Mouse (Mus musculus) C2C12 (cell line): ENCODE results near the gene Tspan8. TPM values are rescaled to one million over a fixed set of nuclear protein-coding genes. Genes with fewer than 3 reads are reported as not detected.

Source experiments
- H3K27me3 ChIP-seq: one replicate; pipeline ENCODE4 v1.6.1; 2011; ENCODE audit not compliant: control insufficient read depth, insufficient read depth, insufficient read length
- H3K36me3 ChIP-seq: one replicate; pipeline ENCODE4 v1.6.1; 2011; ENCODE audit not compliant: control insufficient read depth, insufficient read depth
- H3K4me3 ChIP-seq: one replicate; pipeline ENCODE4 v1.5.1; 2011; ENCODE audit warnings: mild to moderate bottlenecking, control low read depth; ENCODE audit not compliant: poor library complexity, insufficient read depth, severe bottlenecking
- H3K79me2 ChIP-seq: one replicate; pipeline ENCODE4 v1.6.1; 2011; ENCODE audit not compliant: control insufficient read depth, insufficient read depth
- H3K79me3 ChIP-seq: one replicate; pipeline ENCODE4 v1.6.1; 2011; ENCODE audit warnings: low read depth, control low read depth
- H3ac ChIP-seq: one replicate; pipeline ENCODE3; 2011; ENCODE audit warnings: low read depth; ENCODE audit not compliant: control insufficient read depth, insufficient read length
- CEBPB ChIP-seq: IDR thresholded peaks from one replicate; pipeline ENCODE4 v1.6.1; 2011; ENCODE audit warnings: low read depth, mild to moderate bottlenecking, control low read depth, moderate library complexity
- CTCF ChIP-seq: IDR thresholded peaks from one replicate; pipeline ENCODE4 v1.5.1; 2011; ENCODE audit not compliant: control insufficient read depth, insufficient read depth, insufficient read length
- FOSL1 ChIP-seq: IDR thresholded peaks from one replicate; pipeline ENCODE4 v1.8.0; 2011; ENCODE audit warnings: mild to moderate bottlenecking, low read length; ENCODE audit not compliant: poor library complexity, insufficient read depth, severe bottlenecking
- MAX ChIP-seq: IDR thresholded peaks from one replicate; pipeline ENCODE4 v1.6.1; 2011; ENCODE audit warnings: mild to moderate bottlenecking, control low read depth
- MYOD1 ChIP-seq: IDR thresholded peaks from one replicate; pipeline ENCODE4 v1.6.1; 2011; ENCODE audit warnings: low read depth; ENCODE audit not compliant: control insufficient read depth, insufficient read length
- MYOG ChIP-seq: IDR thresholded peaks from one replicate; pipeline ENCODE4 v1.6.1; 2011; ENCODE audit not compliant: control insufficient read depth, insufficient read length; ENCODE audit errors: extremely low read depth
- USF1 ChIP-seq: IDR thresholded peaks from one replicate; pipeline ENCODE4 v1.6.1; 2011; ENCODE audit warnings: low read depth, mild to moderate bottlenecking, control low read depth, moderate library complexity
- long read RNA-seq, 2 experiments: library from polyadenylated mRNA; unstranded; transcript quantifications; one replicate each; pipeline ENCODE4 v2.0.0; 2019 to 2020
- polyA plus RNA-seq: library from polyadenylated mRNA; unstranded; fragments of >200 nt; fragmentation: generic; extraction: Trizol; gene quantifications from one replicate; pipeline ENCODE4 v1.2.1, GENCODE M21; 2012; ENCODE audit warnings: missing spikeins

Tspan8 gene
- polyA plus RNA-seq = 0.47 TPM
- long read RNA-seq, experiment 1, partial matches to known transcripts = 1 of 8 reads
- long read RNA-seq, experiment 1, other reads (novel, unspliced or antisense) = 0 of 8 reads
- long read RNA-seq, experiment 2 = 0 reads

GRCm38 (mm10) chr10:115816511-115816910 is at the start of gene Tspan8:
Tspan8 (plus strand) TSS chr10:115816832.
- TF ChIP-seq CTCF (no peak), CEBPB (no peak), MYOG (no peak), MAX (no peak), FOSL1 (no peak)
- no peak within 1 kb of the TSS for H3ac ChIP-seq
- no peaks in the 10 kb centered on the region for H3K79me3 ChIP-seq
- no peak within 1 kb of the TSS for H3K4me3 ChIP-seq
- no peaks in the 10 kb centered on the region for H3K36me3 ChIP-seq
- no peaks in the 10 kb centered on the region for H3K79me2 ChIP-seq
- H3K27me3 ChIP-seq = no peaks in the 10 kb centered on the region

GRCm38 (mm10) chr10:115770032-115770431 is 46.6 kb upstream of the Tspan8 start:
- H3K36me3 ChIP-seq = no peaks in the 10 kb centered on the region
- no peak overlapping the region for H3ac ChIP-seq
- H3K4me3 ChIP-seq = no peak overlapping the region
- no peaks in the 10 kb centered on the region for H3K79me3 ChIP-seq
- TF ChIP-seq USF1 = no peak
- no peak for TF ChIP-seq CTCF
- TF ChIP-seq MYOG = no peak
- H3K79me2 ChIP-seq = no peaks in the 10 kb centered on the region
- no peaks in the 10 kb centered on the region for H3K27me3 ChIP-seq

GRCm38 (mm10) chr10:115774451-115774850 is 42.2 kb upstream of the Tspan8 start:
- TF ChIP-seq USF1 (no peak), FOSL1 (no peak), CTCF (no peak), MAX (no peak), MYOG (no peak), CEBPB (no peak), MYOD1 (no peak)
- Histone ChIP-seq H3K27me3 (no peaks in the 10 kb centered on the region), H3ac (no peak overlapping the region), H3K79me2 (no peaks in the 10 kb centered on the region), H3K79me3 (no peaks in the 10 kb centered on the region), H3K36me3 (no peaks in the 10 kb centered on the region), H3K4me3 (no peak overlapping the region)

GRCm38 (mm10) chr10:115775945-115776905 is 40.4 kb upstream of the Tspan8 start:
- H3K79me2 ChIP-seq = no peaks in the 10 kb centered on the region
- no peak for TF ChIP-seq MYOD1
- TF ChIP-seq CEBPB = no peak
- no peak for TF ChIP-seq CTCF
- no peak for TF ChIP-seq MYOG
- no peak for TF ChIP-seq FOSL1
- TF ChIP-seq MAX = no peak
- no peak for TF ChIP-seq USF1
- no peak overlapping the region for H3ac ChIP-seq
- H3K79me3 ChIP-seq = no peaks in the 10 kb centered on the region
- H3K27me3 ChIP-seq = no peaks in the 10 kb centered on the region
- no peaks in the 10 kb centered on the region for H3K36me3 ChIP-seq
- H3K4me3 ChIP-seq = no peak overlapping the region

- H3K79me3 ChIP-seq = no peaks in the 10 kb centered on the region
- H3K36me3 ChIP-seq = no peaks in the 10 kb centered on the region
- TF ChIP-seq CEBPB (no peak), CTCF (no peak), USF1 (no peak), FOSL1 (no peak), MYOG (no peak), MAX (no peak), MYOD1 (no peak)
- no peak overlapping the region for H3ac ChIP-seq
- no peaks in the 10 kb centered on the region for H3K79me2 ChIP-seq
- no peak overlapping the region for H3K4me3 ChIP-seq
- no peaks in the 10 kb centered on the region for H3K27me3 ChIP-seq
Observed at GRCm38 (mm10) chr10:115777366-115777765, 39.3 kb upstream of the Tspan8 start.

- Histone ChIP-seq H3K27me3 (no peaks in the 10 kb centered on the region), H3K4me3 (no peak overlapping the region), H3K79me3 (no peaks in the 10 kb centered on the region), H3K79me2 (no peaks in the 10 kb centered on the region), H3K36me3 (no peaks in the 10 kb centered on the region), H3ac (no peak overlapping the region)
- no peak for TF ChIP-seq USF1
- no peak for TF ChIP-seq CEBPB
- peak; percentile 37 for TF ChIP-seq CTCF
Observed at GRCm38 (mm10) chr10:115778624-115779023, 38.0 kb upstream of the Tspan8 start.
